Mouse (Mus musculus) kidney, embryonic 14.5 days (tissue): Measurements from ENCODE around the gene Utp3. TPM values are rescaled to one million over a fixed set of nuclear protein-coding genes. Genes with fewer than 3 reads are reported as not detected.

Source experiments
- ATAC-seq: fragments of 200-750 bp; cut with Nextera tagmentation; 2 replicates; pipeline ENCODE4 v1.8.0; 2017; ENCODE audit warnings: moderate number of reproducible peaks, mild to moderate bottlenecking, moderate TSS enrichment, moderate library complexity; ENCODE audit not compliant: low FRiP score, low TSS enrichment
- H3K27ac ChIP-seq: fragments of 300-500 bp; sonication (generic); 2 replicates; pipeline ENCODE4 v1.5.1; 2014; ENCODE audit warnings: low read depth, mild to moderate bottlenecking, low read length, moderate library complexity, mixed read lengths
- H3K27me3 ChIP-seq: fragments of 300-500 bp; sonication (generic); 2 replicates; pipeline ENCODE4 v1.6.1; 2014; ENCODE audit warnings: mild to moderate bottlenecking, low read length; ENCODE audit not compliant: control insufficient read depth, insufficient read depth
- H3K36me3 ChIP-seq: fragments of 300-500 bp; sonication (generic); 2 replicates; pipeline ENCODE4 v1.6.1; 2014; ENCODE audit warnings: low read length, mixed read lengths; ENCODE audit not compliant: control insufficient read depth, insufficient read depth
- H3K4me1 ChIP-seq: fragments of 300-500 bp; sonication (generic); 2 replicates; pipeline ENCODE4 v1.6.1; 2014; ENCODE audit warnings: low read length, mixed read lengths; ENCODE audit not compliant: control insufficient read depth, insufficient read depth
- H3K4me2 ChIP-seq: fragments of 300-500 bp; sonication (generic); replicated peaks from 2 replicates; pipeline ENCODE4 v1.6.1; 2014; ENCODE audit warnings: low read depth, mild to moderate bottlenecking, low read length
- H3K4me3 ChIP-seq: fragments of 300-500 bp; sonication (generic); 2 replicates; pipeline ENCODE4 v1.5.1; 2014; ENCODE audit warnings: mild to moderate bottlenecking, low read length
- H3K9ac ChIP-seq: fragments of 300-500 bp; sonication (generic); 2 replicates; pipeline ENCODE4 v1.6.1; 2014; ENCODE audit warnings: low read depth, mild to moderate bottlenecking, low read length, moderate library complexity
- H3K9me3 ChIP-seq: fragments of 300-500 bp; sonication (generic); 2 replicates; pipeline ENCODE4 v1.6.1; 2016; ENCODE audit warnings: low read length; ENCODE audit not compliant: control insufficient read depth
- WGBS: fragments of 180-500 bp; shearing (Covaris S2); extraction: QIAGEN DNeasy Blood & Tissue Kit; methylation state at CpG from one replicate; pipeline ENCODE4 v1.1.7; 2014; 5-methylcytosine and 5-hydroxymethylcytosine counted together
- polyA plus RNA-seq: library from polyadenylated mRNA; unstranded; fragments of >200 nt; fragmentation: Nextera tagmentation; extraction: Ambion mirVana; gene quantifications from 2 replicates; pipeline ENCODE4 v1.2.1, GENCODE M21; 2014

The Utp3 gene
- polyA plus RNA-seq, 1 experiment from 2014 or later, result 73.4 TPM

- peak overlapping the region; percentile 84 for H3K27ac ChIP-seq
- under 1% methylated on average over 47 of the region's 119 CpGs for WGBS
- H3K4me2 ChIP-seq, result peak overlapping the region; percentile 72
- H3K9ac ChIP-seq, result peak overlapping the region; percentile 89
- ATAC-seq, result peak; percentile 75
- no peaks in the 10 kb centered on the region for H3K4me1 ChIP-seq
- no peaks in the 10 kb centered on the region for H3K36me3 ChIP-seq
- H3K9me3 ChIP-seq, result no peaks in the 10 kb centered on the region
- no peaks in the 10 kb centered on the region for H3K27me3 ChIP-seq
- H3K4me3 ChIP-seq, result peak overlapping the region; percentile 85
These were observed 11.1 kb downstream of the Utp3 start for GRCm38 (mm10) chr5:88565148-88566033.

DNA sequence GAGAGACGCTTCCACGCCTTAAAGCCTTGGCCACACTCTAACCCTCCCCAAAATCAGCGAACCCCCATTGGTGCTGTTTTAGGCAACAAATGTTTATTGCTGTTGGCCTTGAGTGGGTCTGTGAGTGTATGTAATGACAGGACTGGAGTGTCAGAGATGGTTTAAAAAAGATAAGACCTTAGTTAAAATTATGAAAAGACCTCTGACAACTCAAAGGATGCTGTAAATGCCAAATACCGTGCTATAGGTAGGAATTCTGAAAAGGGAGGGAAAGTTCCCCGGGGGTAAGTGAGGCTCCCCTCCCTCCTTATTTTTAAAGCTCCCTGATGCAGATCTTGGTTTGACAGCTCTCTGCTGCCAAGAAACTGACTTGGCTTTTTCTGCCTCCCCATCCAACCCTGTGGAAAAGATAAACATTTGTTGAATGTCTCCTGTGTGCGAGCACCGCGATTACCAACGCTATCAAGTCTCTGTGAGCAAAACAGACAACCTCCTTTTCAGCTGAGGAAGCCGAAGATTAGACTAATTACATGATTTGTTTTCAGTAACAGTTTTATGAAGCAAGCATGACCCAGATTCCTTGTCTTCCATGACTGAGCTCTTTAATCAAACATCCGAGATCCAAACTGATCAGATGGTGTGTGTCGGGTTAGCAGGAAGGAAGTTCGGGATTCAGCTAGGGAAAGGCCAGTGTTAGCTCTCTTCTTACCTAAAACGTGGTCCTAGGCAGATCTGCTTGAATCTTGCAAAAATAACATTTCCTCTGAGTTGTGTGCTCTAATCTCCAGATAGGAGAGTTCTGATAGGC lies 12.0 kb downstream of the Utp3 start:
- peak overlapping the region; percentile 85 for H3K4me3 ChIP-seq
- H3K4me2 ChIP-seq, result peak overlapping the region; percentile 72
- H3K4me1 ChIP-seq, result no peaks in the 10 kb centered on the region
- H3K9me3 ChIP-seq, result no peaks in the 10 kb centered on the region
- H3K27me3 ChIP-seq, result no peaks in the 10 kb centered on the region
- peak overlapping the region; percentile 84 for H3K27ac ChIP-seq
- peak overlapping the region; percentile 89 for H3K9ac ChIP-seq
- no peaks in the 10 kb centered on the region for H3K36me3 ChIP-seq
- WGBS, result under 1% methylated on average over 14 of the region's 14 CpGs
- no peak; the same call in 1 of the 2 replicates for ATAC-seq

GRCm38 (mm10) chr5:88569541-88569940 lies 15.3 kb downstream of the Utp3 start:
- no peak overlapping the region for H3K4me2 ChIP-seq
- WGBS, result 62% methylated on average over 3 of the region's 3 CpGs
- no peaks in the 10 kb centered on the region for H3K27me3 ChIP-seq
- H3K9ac ChIP-seq, result no peak overlapping the region
- H3K27ac ChIP-seq, result no peak overlapping the region
- no peak overlapping the region for H3K4me3 ChIP-seq
- H3K4me1 ChIP-seq, result no peaks in the 10 kb centered on the region
- H3K9me3 ChIP-seq, result no peaks in the 10 kb centered on the region
- H3K36me3 ChIP-seq, result no peaks in the 10 kb centered on the region; the same call in 1 of the 2 replicates
- ATAC-seq, result no peak

DNA sequence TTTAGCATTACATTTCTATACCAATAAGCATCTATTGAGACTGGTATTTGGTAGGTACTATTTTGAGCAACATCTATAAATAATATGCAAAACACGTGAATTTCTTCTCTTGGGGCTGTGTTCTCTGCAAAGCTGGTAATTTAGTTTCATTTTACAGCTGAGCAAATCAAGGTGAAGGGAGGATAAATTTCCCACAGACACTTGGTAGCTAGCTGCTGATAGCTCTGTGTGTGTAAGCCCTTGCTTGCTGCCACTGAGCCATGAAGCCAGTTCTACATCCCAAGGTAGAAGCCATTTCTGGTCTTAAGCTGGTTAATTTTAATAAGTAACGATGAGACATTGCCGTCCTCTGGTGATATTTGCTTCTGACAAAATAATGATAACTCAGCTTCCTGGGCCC lies 20.6 kb downstream of the Utp3 start:
- WGBS, result 88% methylated on average over 3 of the region's 3 CpGs

GRCm38 (mm10) chr5:88575506-88576338 lies 21.5 kb downstream of the Utp3 start:
- Histone ChIP-seq H3K4me3 (no peak overlapping the region), H3K27me3 (no peaks in the 10 kb centered on the region), H3K4me2 (no peak overlapping the region), H3K4me1 (no peaks in the 10 kb centered on the region), H3K9me3 (no peaks in the 10 kb centered on the region), H3K27ac (no peak overlapping the region), H3K36me3 (no peaks in the 10 kb centered on the region; the same call in 1 of the 2 replicates), H3K9ac (no peak overlapping the region)
- peak; percentile 43; the same call in 1 of the 2 replicates for ATAC-seq
- WGBS, result 66% methylated on average over 3 of the region's 3 CpGs

More for the DNA sequence above, 20.6 kb downstream of the Utp3 start:
- ATAC-seq, result no peak
- no peak overlapping the region for H3K9ac ChIP-seq
- H3K4me2 ChIP-seq, result no peak overlapping the region
- H3K4me3 ChIP-seq, result no peak overlapping the region
- no peaks in the 10 kb centered on the region for H3K4me1 ChIP-seq
- no peaks in the 10 kb centered on the region for H3K27me3 ChIP-seq
- H3K36me3 ChIP-seq, result no peaks in the 10 kb centered on the region; the same call in 1 of the 2 replicates
- H3K9me3 ChIP-seq, result no peaks in the 10 kb centered on the region
- H3K27ac ChIP-seq, result no peak overlapping the region

DNA sequence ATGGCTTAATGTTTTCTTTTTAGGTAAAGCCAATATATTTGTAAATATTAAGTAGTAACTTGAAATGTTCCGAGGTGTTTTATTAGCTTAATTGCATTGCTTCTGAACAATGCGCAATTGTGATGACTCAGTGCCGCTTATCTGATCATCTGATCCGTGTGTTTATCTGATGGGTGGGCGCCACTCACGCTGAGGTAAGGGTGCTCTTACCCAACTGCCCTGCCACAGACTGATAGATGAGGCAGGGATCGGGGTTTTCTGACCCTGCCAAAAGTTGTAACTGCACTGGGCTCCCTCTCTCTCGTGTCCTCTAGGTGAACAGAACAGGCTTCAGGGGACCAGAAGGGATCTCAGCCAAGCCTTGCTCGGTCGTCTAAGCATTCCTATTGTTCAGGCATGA lies 26.4 kb downstream of the Utp3 start:
- H3K4me3 ChIP-seq, result no peak overlapping the region
- peaks cover 12% of the 10 kb centered on the region; the same call in 1 of the 2 replicates for H3K4me1 ChIP-seq
- H3K9me3 ChIP-seq, result no peaks in the 10 kb centered on the region
- WGBS, result 80% methylated on average over 10 of the region's 10 CpGs
- no peak overlapping the region for H3K27ac ChIP-seq
- H3K9ac ChIP-seq, result no peak overlapping the region
- no peaks in the 10 kb centered on the region for H3K27me3 ChIP-seq
- no peak for ATAC-seq
- H3K36me3 ChIP-seq, result no peaks in the 10 kb centered on the region
- no peak overlapping the region for H3K4me2 ChIP-seq

DNA sequence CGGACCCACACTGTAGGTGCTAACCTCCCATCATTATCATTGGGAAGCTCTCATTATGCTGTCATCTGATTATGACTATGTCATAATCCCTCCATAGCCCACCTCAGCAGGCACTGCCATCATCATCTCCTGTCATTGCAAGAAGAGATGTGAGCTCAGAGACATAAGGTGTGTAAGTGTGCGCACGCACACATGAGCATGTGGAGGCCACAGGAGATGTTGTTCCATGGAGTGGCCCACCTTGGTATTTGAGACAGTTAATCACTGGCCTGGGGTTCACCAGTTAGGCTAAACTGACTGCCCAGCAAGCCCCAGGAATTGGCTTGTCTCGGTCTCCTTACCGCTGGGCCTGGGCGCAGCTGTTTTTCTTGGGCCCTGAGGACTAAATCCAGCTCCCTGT lies 27.1 kb downstream of the Utp3 start:
- H3K4me1 ChIP-seq, result peaks cover 16% of the 10 kb centered on the region
- no peaks in the 10 kb centered on the region for H3K27me3 ChIP-seq
- ATAC-seq, result no peak
- no peak overlapping the region for H3K4me2 ChIP-seq
- H3K27ac ChIP-seq, result no peak overlapping the region
- H3K4me3 ChIP-seq, result no peak overlapping the region
- H3K9ac ChIP-seq, result no peak overlapping the region
- no peaks in the 10 kb centered on the region for H3K36me3 ChIP-seq
- WGBS, result 92% methylated on average over 6 of the region's 6 CpGs
- H3K9me3 ChIP-seq, result no peaks in the 10 kb centered on the region

DNA sequence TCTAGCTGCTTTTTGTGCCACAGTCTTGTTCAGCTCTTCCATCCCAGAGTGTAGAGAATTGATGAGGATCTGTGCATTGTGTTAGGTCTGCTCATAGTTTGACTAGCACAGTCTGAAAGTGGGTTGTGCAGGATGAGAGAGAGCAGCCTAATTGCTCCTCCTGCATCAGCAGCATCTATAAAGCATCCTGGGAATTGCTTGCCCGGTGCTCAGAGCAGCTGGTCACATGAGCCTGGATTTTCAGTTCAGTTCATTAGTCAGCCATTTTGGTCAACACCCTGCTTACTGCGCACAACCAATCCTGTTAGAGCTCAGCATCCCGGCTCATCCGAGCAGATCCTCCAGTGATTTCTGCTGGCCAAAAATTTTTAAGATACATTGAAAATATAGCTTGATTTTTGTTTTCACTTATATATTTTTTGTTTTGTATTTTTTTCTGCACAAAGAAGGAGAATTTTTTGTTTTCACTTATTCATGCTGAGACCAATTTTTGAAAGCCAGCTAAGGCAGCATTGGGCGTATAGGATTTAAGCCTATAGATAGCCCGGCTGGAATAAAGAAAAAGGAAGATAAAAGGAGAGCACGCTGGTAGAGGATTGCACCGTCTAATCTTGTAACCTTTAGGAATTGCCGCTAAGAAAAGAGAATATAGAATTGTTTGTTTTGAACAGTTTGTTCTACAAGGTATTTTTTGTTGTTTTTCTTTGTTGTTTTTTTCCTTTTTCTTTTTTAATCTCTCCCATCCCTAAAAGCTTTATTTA lies 29.2 kb downstream of the Utp3 start:
- 74% methylated on average over 9 of the region's 9 CpGs for WGBS
- H3K9ac ChIP-seq, result no peak overlapping the region
- H3K4me1 ChIP-seq, result peaks cover 32% of the 10 kb centered on the region
- H3K27ac ChIP-seq, result no peak overlapping the region
- no peaks in the 10 kb centered on the region for H3K9me3 ChIP-seq
- peak; percentile 48 for ATAC-seq
- peak overlapping the region; percentile 8; the same call in 1 of the 2 replicates for H3K4me3 ChIP-seq
- H3K27me3 ChIP-seq, result no peaks in the 10 kb centered on the region
- H3K4me2 ChIP-seq, result no peak overlapping the region
- H3K36me3 ChIP-seq, result no peaks in the 10 kb centered on the region
